Mouse (Mus musculus): ENCODE measurements at regions not wholly inside any gene's neighbourhood (a gene's known extent, or its start where the extent isn't known, plus 50 kb on each side); places are given as distances from the start of the nearest gene placed in this dataset.

DNA sequence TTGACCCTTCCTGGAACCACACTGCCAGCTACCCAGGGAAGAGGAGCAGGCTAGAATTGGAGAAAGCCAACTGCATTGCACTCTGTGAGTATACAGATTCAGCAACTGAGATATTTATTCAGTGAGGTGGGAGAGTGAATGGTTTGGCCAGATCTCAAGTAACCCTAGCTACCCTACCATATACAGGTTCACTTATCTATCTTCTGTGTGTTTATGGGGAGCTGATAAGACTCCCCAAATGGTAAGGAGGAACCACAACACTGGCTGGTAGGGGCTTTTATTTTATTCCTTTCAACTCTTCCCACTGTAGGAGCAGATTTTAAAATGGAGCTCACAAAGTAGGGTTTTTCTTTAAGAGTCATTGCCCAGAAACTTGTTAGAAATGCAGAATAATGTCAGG, 62.9 kb downstream of the Arrdc3 start:
- Histone ChIP-seq H3K4me1 (no peaks in the 10 kb centered on the region), H3K27ac (replicated peaks) (no peak overlapping the region), H3K4me3 (no peak overlapping the region), H3K9ac (replicated peaks) (no peak overlapping the region), H3K36me3 (no peaks in the 10 kb centered on the region), H3K27me3 (no peaks in the 10 kb centered on the region), H3K4me2 (replicated peaks) (no peak overlapping the region), H3K9me3 (no peaks in the 10 kb centered on the region)
- no peak for ATAC-seq (replicated peaks)

DNA sequence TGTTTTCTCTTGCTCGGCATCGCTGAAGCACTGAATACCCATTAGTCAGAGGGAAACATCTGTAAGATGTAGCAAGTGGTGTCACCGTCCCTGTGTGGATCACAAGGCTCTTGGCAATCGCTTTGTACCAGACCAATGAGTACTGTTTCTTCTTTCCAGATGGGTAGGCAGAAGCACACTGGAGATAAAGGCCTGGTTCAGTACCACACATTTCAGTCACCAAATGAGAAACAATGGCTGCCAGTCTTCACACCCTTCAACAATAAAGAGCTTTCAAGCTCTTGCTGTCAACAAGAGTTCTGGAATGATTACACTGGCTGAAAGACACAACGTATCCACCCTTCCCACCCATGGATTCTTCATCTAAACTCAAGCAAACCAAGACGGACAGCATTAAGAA, 64.5 kb downstream of the Arrdc3 start:
- 63% methylated on average over 6 of the region's 6 CpGs for WGBS
- H3K4me1 ChIP-seq, result no peaks in the 10 kb centered on the region
- H3K27ac ChIP-seq (replicated peaks), result no peak overlapping the region
- no peaks in the 10 kb centered on the region for H3K27me3 ChIP-seq
- no peaks in the 10 kb centered on the region for H3K36me3 ChIP-seq
- no peak for ATAC-seq (replicated peaks)
- no peaks in the 10 kb centered on the region for H3K9me3 ChIP-seq
- no peak overlapping the region for H3K4me3 ChIP-seq
- no peak overlapping the region for H3K9ac ChIP-seq (replicated peaks)
- no peak overlapping the region for H3K4me2 ChIP-seq (replicated peaks)

DNA sequence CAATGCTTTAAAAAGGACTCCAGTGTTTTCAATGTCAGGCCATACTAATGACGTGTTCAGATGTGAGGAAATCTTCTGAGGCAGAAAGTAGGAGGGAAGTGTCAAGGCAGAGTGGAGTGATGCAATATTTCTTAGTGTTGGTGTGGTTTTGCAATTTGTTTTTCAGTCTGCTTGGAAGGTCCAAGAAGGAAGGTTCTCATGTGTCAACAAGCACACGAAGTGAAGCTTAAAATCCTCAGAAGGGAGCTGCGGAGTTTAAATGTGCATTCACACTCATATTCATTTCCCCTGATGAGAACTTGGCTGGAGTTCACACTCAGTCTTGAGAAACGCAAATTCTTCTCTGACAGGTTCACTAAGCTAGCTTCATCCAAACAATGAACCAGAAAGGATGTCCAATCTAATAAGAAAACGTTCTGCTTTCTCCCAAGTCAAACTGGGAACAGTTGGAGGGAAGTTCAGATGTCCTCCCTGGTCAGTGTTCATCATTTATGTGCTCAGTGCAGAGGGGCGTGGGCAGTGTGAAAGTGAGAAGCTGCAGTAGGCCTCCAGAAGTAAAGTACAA, 66.0 kb downstream of the Arrdc3 start:
- no peak for ATAC-seq (replicated peaks)
- no peaks in the 10 kb centered on the region for H3K27me3 ChIP-seq
- H3K9ac ChIP-seq (replicated peaks), result no peak overlapping the region
- H3K27ac ChIP-seq (replicated peaks), result no peak overlapping the region
- WGBS, result 62% methylated on average over 6 of the region's 6 CpGs
- H3K4me1 ChIP-seq, result no peaks in the 10 kb centered on the region
- H3K4me3 ChIP-seq, result no peak overlapping the region
- no peaks in the 10 kb centered on the region for H3K9me3 ChIP-seq
- no peaks in the 10 kb centered on the region for H3K36me3 ChIP-seq
- H3K4me2 ChIP-seq (replicated peaks), result no peak overlapping the region

DNA sequence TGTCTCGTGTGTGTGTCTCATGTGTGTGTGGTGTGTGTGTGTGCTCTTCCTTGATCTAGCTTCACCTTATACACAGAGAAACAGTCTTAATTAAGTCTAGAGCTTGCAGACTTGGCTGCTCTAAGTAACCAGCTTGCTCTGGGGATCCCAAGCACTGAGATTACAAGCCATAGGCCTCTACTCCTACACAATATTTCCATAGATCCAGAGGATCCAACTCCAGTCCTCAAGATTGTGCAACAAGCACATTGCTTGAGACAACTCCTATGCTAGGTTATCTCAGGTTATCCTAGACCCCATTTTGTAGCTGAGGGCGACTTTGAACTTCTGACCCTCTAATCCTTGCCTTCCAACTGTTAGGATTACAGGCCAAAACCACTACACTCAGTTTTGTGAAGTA, 67.1 kb downstream of the Arrdc3 start:
- Histone ChIP-seq H3K9me3 (no peaks in the 10 kb centered on the region), H3K4me2 (replicated peaks) (no peak overlapping the region), H3K4me3 (no peak overlapping the region), H3K27ac (replicated peaks) (no peak overlapping the region), H3K4me1 (0 out of 2 replicates have a peak, but pooled peaks cover 3% of the 10 kb centered on the region), H3K9ac (replicated peaks) (no peak overlapping the region), H3K36me3 (no peaks in the 10 kb centered on the region), H3K27me3 (no peaks in the 10 kb centered on the region)
- no peak for ATAC-seq (replicated peaks)
- WGBS, result 73% methylated on average over 2 of the region's 2 CpGs

DNA sequence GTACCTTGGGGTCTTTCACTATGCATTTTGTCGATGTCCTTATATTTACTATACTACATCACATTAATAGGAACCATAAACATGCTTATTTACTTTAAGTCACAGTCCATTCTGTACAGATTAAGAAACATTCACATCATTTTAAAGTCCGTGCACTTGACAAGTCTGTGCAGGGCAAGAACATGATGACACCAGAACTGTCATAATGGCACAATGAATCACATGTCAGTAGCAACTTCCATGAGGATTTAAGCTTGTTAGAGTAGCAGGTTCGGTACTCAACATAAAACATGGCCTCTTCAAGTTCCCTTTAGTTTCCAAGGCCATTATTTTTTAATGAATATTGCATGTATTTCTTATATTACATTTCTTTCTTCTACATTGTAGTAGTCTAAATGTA, 67.6 kb downstream of the Arrdc3 start:
- WGBS, result 90% methylated on average over 3 of the region's 3 CpGs
- no peaks in the 10 kb centered on the region for H3K36me3 ChIP-seq
- H3K27me3 ChIP-seq, result no peaks in the 10 kb centered on the region
- no peak overlapping the region for H3K4me3 ChIP-seq
- no peak for ATAC-seq (replicated peaks)
- no peak overlapping the region for H3K9ac ChIP-seq (replicated peaks)
- H3K4me2 ChIP-seq (replicated peaks), result no peak overlapping the region
- no peaks in the 10 kb centered on the region for H3K9me3 ChIP-seq
- no peak overlapping the region for H3K27ac ChIP-seq (replicated peaks)
- 0 out of 2 replicates have a peak, but pooled peaks cover 3% of the 10 kb centered on the region for H3K4me1 ChIP-seq

DNA sequence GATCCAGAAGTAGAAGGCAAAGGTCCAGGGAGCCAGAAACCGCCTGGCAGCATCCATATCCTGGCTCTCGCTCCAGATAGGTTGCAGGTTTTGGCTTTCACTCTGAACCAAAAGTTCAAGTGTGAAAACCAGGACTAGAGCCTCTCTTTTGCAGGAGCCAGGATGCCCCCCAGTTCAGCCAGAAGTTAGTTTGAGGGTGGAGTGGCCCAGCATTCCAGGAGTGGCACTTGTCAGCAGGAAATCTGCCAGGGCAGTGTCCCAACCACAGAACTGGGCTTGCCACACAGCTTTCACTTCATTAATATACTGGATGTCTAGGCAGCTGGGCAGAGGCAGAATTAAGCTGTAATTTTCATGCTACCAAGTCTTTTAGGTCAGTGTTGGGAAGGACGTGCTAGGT, 68.1 kb downstream of the Arrdc3 start:
- no peaks in the 10 kb centered on the region for H3K36me3 ChIP-seq
- H3K9me3 ChIP-seq, result no peaks in the 10 kb centered on the region
- no peak for ATAC-seq (replicated peaks)
- no peak overlapping the region for H3K9ac ChIP-seq (replicated peaks)
- no peak overlapping the region for H3K4me3 ChIP-seq
- H3K4me2 ChIP-seq (replicated peaks), result no peak overlapping the region
- no peak overlapping the region for H3K27ac ChIP-seq (replicated peaks)
- no peaks in the 10 kb centered on the region for H3K27me3 ChIP-seq
- 0 out of 2 replicates have a peak, but pooled peaks cover 3% of the 10 kb centered on the region for H3K4me1 ChIP-seq
- 86% methylated on average over 3 of the region's 3 CpGs for WGBS

DNA sequence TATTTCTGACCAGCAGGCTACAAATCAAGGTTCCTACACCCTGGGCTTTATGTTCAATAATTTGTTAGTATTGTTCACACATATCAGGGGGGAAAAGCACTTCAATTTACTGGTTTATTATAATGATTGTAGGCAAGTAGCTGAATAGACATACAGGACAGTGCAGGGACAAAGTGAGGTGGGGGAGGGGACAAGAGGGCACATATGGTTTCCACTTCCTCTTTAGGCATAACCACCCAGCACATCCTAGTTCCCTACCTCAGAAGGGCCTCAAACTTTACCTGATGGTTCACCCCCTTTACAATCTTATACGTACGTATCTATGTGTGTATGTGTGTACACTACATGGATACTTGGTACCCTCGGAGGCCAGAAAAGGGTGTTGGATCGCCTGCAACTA, 69.7 kb downstream of the Arrdc3 start:
- Histone ChIP-seq H3K9ac (replicated peaks) (no peak overlapping the region), H3K27ac (replicated peaks) (no peak overlapping the region), H3K27me3 (no peaks in the 10 kb centered on the region), H3K4me1 (0 out of 2 replicates have a peak, but pooled peaks cover 10% of the 10 kb centered on the region), H3K36me3 (no peaks in the 10 kb centered on the region), H3K4me3 (no peak overlapping the region), H3K9me3 (no peaks in the 10 kb centered on the region), H3K4me2 (replicated peaks) (no peak overlapping the region)
- 96% methylated on average over 4 of the region's 4 CpGs for WGBS
- ATAC-seq (replicated peaks), result no peak

DNA sequence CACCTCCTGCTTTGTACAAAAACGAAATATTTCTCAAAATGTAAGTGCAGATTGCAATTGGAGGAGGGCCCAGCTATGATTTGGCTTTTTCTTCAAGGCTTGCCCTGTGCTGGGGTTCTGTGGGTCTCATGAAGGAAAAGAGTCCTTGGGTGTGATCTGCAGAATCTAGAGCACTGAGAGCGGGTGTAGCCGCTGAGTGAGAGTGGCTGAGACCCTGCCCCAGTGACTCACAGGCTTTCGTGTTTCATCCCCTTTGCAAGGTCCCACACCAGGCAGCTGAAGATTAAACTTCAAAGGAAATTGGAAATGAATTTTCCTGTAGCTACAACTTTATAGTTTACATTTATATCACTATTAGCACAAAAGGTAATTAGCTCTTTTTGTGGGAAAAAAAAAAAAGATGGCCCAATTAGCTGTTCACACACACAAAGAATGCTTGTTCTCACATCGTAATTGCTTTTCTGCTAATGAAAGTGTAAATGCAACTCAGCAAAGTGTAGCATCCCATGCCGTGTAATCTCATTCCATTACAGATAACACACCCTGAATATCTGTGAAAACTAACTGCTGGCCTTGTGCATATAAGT, 71.0 kb downstream of the Arrdc3 start:
- no peak overlapping the region for H3K4me3 ChIP-seq
- no peak for ATAC-seq (replicated peaks)
- H3K4me1 ChIP-seq, result 0 out of 2 replicates have a peak, but pooled peaks cover 10% of the 10 kb centered on the region
- H3K27me3 ChIP-seq, result no peaks in the 10 kb centered on the region
- 25% methylated on average over 6 of the region's 6 CpGs for WGBS
- no peaks in the 10 kb centered on the region for H3K9me3 ChIP-seq
- no peak overlapping the region for H3K4me2 ChIP-seq (replicated peaks)
- H3K36me3 ChIP-seq, result no peaks in the 10 kb centered on the region
- no peak overlapping the region for H3K9ac ChIP-seq (replicated peaks)
- no peak overlapping the region for H3K27ac ChIP-seq (replicated peaks)

DNA sequence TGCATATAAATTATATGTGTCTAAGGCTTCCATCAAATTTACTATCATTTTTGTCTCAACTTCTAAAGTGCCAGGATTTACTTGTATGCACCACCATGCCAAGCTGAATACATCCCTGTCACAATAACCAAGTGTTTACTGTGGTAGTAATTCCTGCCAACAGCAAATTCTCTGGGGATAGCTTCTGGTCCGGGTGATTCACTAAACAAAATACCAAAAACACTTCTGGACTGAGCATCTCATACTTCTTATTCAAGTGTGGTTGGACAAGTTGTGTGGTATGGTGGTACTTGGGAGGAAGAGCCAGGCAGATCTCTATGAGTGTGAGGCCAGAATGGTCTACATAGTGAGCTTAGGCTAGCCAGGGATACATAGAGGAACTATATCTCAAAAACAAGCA, 73.8 kb downstream of the Arrdc3 start:
- no peak for ATAC-seq (replicated peaks)
- Histone ChIP-seq H3K27ac (replicated peaks) (no peak overlapping the region), H3K4me1 (peaks cover 10% of the 10 kb centered on the region; the same call in 1 of the 2 replicates), H3K4me2 (replicated peaks) (no peak overlapping the region), H3K4me3 (no peak overlapping the region), H3K27me3 (no peaks in the 10 kb centered on the region), H3K9me3 (no peaks in the 10 kb centered on the region), H3K36me3 (no peaks in the 10 kb centered on the region), H3K9ac (replicated peaks) (no peak overlapping the region)
- 65% methylated on average over 1 of the region's 1 CpGs for WGBS

DNA sequence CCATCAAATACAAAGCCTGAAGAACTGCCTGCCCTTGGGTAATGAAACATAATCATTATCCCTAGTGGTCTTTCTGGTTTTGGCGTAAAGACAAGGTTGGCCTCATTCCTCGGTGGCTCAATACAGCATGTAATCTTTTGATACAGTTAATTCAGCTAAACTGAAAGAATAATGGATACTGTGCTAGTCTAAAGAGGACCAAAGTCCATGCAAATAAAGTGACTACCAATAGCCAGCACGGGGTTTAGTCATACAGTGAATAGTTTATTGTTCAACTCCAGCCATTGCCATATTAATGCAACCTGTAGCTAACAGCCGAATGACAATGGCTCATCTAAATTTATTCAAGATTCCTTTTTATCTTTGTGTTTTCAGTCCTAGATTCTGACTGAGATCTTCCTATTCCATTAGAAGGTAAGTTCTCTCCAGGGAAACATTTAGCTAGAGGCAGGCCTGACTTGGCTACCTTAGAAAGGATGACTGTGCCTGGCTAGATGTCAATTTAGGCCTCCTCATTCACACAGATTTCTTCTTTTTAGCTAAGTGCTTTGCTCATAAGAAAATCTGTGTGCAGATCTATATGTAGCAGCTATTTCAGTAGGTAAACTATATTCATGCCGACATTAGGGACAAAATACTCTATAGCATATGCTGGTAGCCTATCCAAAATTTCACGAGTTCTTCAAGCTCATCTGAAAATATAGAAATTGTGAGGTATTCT, 74.4 kb downstream of the Arrdc3 start:
- no peak overlapping the region for H3K27ac ChIP-seq (replicated peaks)

DNA sequence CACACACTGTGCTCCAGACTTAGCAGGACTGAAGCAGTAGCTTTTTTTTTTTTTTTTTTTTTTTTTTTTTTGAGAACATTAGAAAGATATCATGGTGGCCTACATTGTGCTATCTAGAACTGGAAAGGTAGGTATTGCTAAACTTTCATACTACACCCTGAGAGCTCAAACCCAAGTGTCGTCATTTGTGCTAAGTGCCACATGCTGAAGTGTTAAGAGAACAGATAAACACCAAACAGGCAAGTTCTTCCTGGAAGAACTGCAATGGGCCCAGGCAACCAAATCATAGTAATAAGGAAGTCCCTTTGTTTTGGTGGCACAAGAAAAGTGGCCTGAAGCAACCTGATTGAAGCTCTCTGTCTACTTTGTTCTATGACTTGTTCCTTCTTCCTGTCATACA, 76.6 kb downstream of the Arrdc3 start:
- no peak overlapping the region for H3K9ac ChIP-seq (replicated peaks)
- peaks cover 9% of the 10 kb centered on the region for H3K4me1 ChIP-seq
- H3K27me3 ChIP-seq, result no peaks in the 10 kb centered on the region
- WGBS, result 93% methylated on average over 1 of the region's 1 CpGs
- no peaks in the 10 kb centered on the region for H3K9me3 ChIP-seq
- no peak for ATAC-seq (replicated peaks)
- H3K36me3 ChIP-seq, result no peaks in the 10 kb centered on the region
- no peak overlapping the region for H3K4me2 ChIP-seq (replicated peaks)
- H3K4me3 ChIP-seq, result no peak overlapping the region
- H3K27ac ChIP-seq (replicated peaks), result no peak overlapping the region

More for the DNA sequence above, 74.4 kb downstream of the Arrdc3 start:
- Histone ChIP-seq H3K4me2 (replicated peaks) (no peak overlapping the region), H3K4me1 (peaks cover 10% of the 10 kb centered on the region; the same call in 1 of the 2 replicates), H3K27me3 (no peaks in the 10 kb centered on the region), H3K4me3 (no peak overlapping the region), H3K9me3 (no peaks in the 10 kb centered on the region), H3K9ac (replicated peaks) (no peak overlapping the region), H3K36me3 (no peaks in the 10 kb centered on the region)
- ATAC-seq (replicated peaks), result no peak
- WGBS, result 51% methylated on average over 6 of the region's 6 CpGs

DNA sequence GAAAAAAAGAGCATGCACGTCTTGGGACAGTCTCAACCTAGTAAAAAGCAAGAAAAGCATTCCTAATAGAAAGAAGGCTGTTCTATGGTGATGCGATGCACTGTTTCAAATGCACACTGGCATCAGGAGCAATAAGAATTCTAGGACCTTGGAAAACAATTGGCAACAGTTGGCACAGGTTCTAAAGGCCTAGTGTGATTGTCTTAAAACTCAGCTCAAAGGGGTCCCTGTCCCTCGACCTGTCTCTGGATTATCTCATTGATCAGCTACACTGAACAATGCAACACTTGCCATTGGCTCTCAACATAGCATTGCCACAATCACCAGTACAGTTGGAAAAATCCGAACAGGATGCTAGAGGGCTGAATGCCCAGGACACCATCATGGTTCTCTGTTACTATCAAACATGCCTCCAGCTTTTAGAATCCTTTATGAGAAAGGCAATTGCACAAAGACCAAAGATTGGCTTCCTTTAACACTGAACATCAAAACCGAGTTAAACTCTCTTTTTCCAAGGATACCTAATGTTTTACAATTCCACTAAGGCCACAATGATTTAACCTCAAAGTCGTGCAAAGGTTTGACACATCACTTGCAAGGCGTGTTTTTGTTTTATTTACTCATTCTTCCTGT, 78.9 kb downstream of the Arrdc3 start:
- H3K27me3 ChIP-seq, result no peaks in the 10 kb centered on the region
- 0 out of 2 replicates have a peak overlapping the region, but pooled peaks have one; percentile 72 for H3K9ac ChIP-seq (replicated peaks)
- peak overlapping the region; percentile 91 for H3K4me2 ChIP-seq (replicated peaks)
- ATAC-seq (replicated peaks), result no peak
- no peak overlapping the region for H3K27ac ChIP-seq (replicated peaks)
- no peaks in the 10 kb centered on the region for H3K9me3 ChIP-seq
- H3K4me1 ChIP-seq, result peaks cover 9% of the 10 kb centered on the region
- WGBS, result 45% methylated on average over 7 of the region's 7 CpGs
- peak overlapping the region; percentile 67; the same call in 1 of the 2 replicates for H3K4me3 ChIP-seq
- H3K36me3 ChIP-seq, result no peaks in the 10 kb centered on the region
